Mouse (Mus musculus) gastrocnemius, adult 2 months (tissue): ENCODE results near the gene Fam160b1. TPM values are rescaled to one million over a fixed set of nuclear protein-coding genes. Genes with fewer than 3 reads are reported as not detected.

Experiments
- DNase-seq: peaks from one replicate; pipeline ENCODE4 v3.0.0; 2022
- H3K27ac ChIP-seq: fragments of 200-600 bp; 2 replicates; pipeline ENCODE4 v1.8.1; 2022; ENCODE audit warnings: mild to moderate bottlenecking
- H3K4me3 ChIP-seq: fragments of 200-600 bp; 2 replicates; pipeline ENCODE4 v1.8.1; 2022; ENCODE audit warnings: mild to moderate bottlenecking, moderate library complexity
- CTCF ChIP-seq: fragments of 200-600 bp; IDR thresholded peaks from 2 replicates; pipeline ENCODE4 v1.8.1; 2022; ENCODE audit warnings: antibody characterized with exemption, mild to moderate bottlenecking, moderate library complexity
- intact Hi-C: fragments of 180-260 bp; cut with DNase I; formaldehyde crosslinking; loops from one replicate; pipeline ENCODE4 v1.15.1; 2025
- total RNA-seq, 2 experiments: library from RNA; stranded (reverse); gene quantifications; 2 replicates each; pipeline ENCODE4 v1.2.3; 2021

The Fam160b1 gene
- total RNA-seq, 2 experiments from 2014 or later = 12.0 to 17.4 TPM

GRCm38 (mm10) chr19:57417800-57418580 lies 57.5 kb downstream of the Fam160b1 start:
- no peak for TF ChIP-seq CTCF
- intact Hi-C loops = no loop called here
- Histone ChIP-seq H3K4me3 (no peak overlapping the region), H3K27ac (no peak overlapping the region)
- DNase-seq = no peak

- no peak for DNase-seq
- H3K27ac ChIP-seq = no peak overlapping the region
- no peak for TF ChIP-seq CTCF
- no peak overlapping the region for H3K4me3 ChIP-seq
- intact Hi-C loops = no loop called here
Observed at GRCm38 (mm10) chr19:57423402-57423801, 62.9 kb downstream of the Fam160b1 start.

GRCm38 (mm10) chr19:57425296-57425695 lies 64.8 kb downstream of the Fam160b1 start:
- no peak for TF ChIP-seq CTCF
- intact Hi-C loops = no loop called here
- DNase-seq = no peak
- Histone ChIP-seq H3K27ac (no peak overlapping the region), H3K4me3 (no peak overlapping the region)

- intact Hi-C loops = no loop called here
- no peak for DNase-seq
- no peak overlapping the region for H3K27ac ChIP-seq
- H3K4me3 ChIP-seq = no peak overlapping the region
- no peak for TF ChIP-seq CTCF
Observed at GRCm38 (mm10) chr19:57426841-57427240, 66.4 kb downstream of the Fam160b1 start.

GRCm38 (mm10) chr19:57427756-57428438 lies 67.4 kb downstream of the Fam160b1 start:
- DNase-seq = no peak
- no peak for TF ChIP-seq CTCF
- intact Hi-C loops = no loop called here
- Histone ChIP-seq H3K4me3 (no peak overlapping the region), H3K27ac (no peak overlapping the region)

DNA sequence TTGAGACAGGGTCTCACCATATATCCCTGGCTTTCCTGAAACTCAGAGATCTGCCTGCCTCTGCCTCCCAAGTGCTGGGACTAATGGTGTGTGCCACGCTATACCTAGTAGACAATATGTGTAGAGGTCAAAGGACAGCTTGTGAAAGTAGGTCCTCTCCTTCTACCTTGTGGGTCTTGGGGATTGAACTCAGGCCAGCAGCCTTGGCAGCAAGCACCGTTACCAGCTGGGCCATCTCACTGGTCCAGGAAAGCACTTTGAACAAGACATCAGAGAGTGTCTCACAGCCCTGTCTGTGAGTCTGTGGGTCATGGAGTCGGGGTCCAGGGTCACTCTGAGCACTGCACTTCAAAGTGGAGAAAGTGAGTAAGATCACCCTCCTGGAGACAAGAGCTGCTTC lies 68.2 kb downstream of the Fam160b1 start:
- intact Hi-C loops = no loop called here
- no peak for DNase-seq
- TF ChIP-seq CTCF = no peak

DNA sequence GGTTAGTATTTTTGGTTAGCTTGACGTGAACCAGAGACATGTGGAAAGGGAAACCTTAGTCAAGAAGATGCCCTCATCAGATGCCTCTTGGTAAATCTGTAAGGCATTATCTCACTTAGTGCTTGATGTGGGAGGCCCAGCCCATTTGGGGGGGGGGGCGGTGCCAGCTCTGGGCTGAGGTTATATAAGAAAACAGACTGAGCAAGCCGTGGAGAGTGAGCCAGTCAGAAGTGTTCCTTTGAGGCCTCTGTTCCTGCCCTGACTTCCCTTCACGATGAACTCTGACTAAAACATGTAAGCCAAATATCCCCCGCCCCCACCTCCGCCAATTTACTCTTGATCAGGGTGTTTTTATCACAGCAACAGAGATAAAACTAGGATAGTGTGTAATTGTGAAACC lies 69.4 kb downstream of the Fam160b1 start:
- H3K4me3 ChIP-seq = no peak overlapping the region
- DNase-seq = no peak
- intact Hi-C loops = no loop called here
- H3K27ac ChIP-seq = no peak overlapping the region
- TF ChIP-seq CTCF = no peak

More for the DNA sequence above, 68.2 kb downstream of the Fam160b1 start:
- H3K27ac ChIP-seq = no peak overlapping the region
- no peak overlapping the region for H3K4me3 ChIP-seq

- DNase-seq = no peak
- intact Hi-C loops = no loop called here
Observed at GRCm38 (mm10) chr19:57431476-57431875, 71.0 kb downstream of the Fam160b1 start.

DNA sequence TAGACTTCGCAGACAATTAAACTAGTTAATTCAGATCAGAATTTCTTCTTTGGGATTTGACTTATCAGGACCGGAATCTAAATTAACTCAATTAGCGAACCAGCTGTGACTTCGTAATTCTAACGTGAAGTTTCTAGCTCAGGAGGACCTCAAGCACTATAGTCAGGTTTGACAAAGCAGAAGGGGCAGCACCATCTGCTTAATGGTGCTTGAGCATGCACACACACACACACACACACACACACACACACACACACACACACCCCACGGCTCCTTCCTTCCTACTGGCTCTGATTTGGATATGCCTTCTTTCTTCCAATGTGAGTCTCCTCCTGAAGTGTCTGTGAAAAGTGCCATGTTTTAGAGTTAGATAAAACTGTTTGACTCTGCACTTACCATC lies 73.5 kb downstream of the Fam160b1 start:
- H3K27ac ChIP-seq = no peak overlapping the region
- no peak for TF ChIP-seq CTCF
- intact Hi-C loops = no loop called here
- no peak for DNase-seq
- no peak overlapping the region for H3K4me3 ChIP-seq

More at GRCm38 (mm10) chr19:57431476-57431875, 71.0 kb downstream of the Fam160b1 start:
- no peak overlapping the region for H3K4me3 ChIP-seq
- H3K27ac ChIP-seq = no peak overlapping the region
- TF ChIP-seq CTCF = no peak

DNA sequence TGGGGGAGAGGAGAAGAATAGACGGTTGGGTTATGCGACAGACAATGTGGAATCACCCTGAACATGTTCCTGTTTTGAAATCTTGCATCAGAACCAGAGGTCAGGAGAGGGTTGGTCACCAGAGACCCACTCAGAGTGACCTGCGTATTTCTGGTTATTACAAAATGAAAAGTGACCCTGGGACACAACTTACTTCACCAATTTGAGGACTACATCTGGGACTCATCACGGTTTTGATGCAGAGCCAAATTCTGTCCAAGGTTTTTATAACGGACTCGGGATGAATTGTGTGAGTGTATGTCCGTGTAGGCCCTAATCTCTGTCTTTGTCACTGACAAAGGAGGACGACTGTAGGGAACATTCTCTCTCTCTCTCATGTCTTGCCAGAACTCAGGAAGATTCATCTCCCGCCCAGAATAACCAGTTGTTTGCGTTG lies 76.1 kb downstream of the Fam160b1 start:
- Histone ChIP-seq H3K4me3 (no peak overlapping the region), H3K27ac (no peak overlapping the region)
- TF ChIP-seq CTCF = no peak
- intact Hi-C loops = no loop called here
- DNase-seq = no peak

- intact Hi-C loops = no loop called here
- no peak overlapping the region for H3K27ac ChIP-seq
- no peak for TF ChIP-seq CTCF
- DNase-seq = no peak
- no peak overlapping the region for H3K4me3 ChIP-seq
Observed at GRCm38 (mm10) chr19:57437042-57437441, 76.6 kb downstream of the Fam160b1 start.

Other genes with a start within 250 kb of the Fam160b1 start
- 10 to 100 TPM; 38.5 to 56.1 TPM for gene Ablim1, start 45.8 kb upstream of the Fam160b1 start, total RNA-seq
- 1 to 10 TPM; 3.8 to 6.9 TPM for gene Trub1, start 92.2 kb downstream of the Fam160b1 start, total RNA-seq